Mouse (Mus musculus) testis, adult 2 months (tissue): ENCODE data around the gene Cyp39a1.

ENCODE experiments used
- CTCF ChIP-seq: fragments of 200-500 bp; IDR thresholded peaks from 2 replicates; pipeline ENCODE4 v1.5.1; 2012; ENCODE audit warnings: low read depth, mild to moderate bottlenecking, inconsistent platforms, low read length, moderate library complexity; ENCODE audit not compliant: control insufficient read depth, insufficient read depth, insufficient replicate concordance
- POLR2A ChIP-seq: fragments of 200-500 bp; IDR thresholded peaks from 2 replicates; pipeline ENCODE4 v1.6.1; 2012; ENCODE audit warnings: low read depth, mild to moderate bottlenecking, inconsistent platforms, low read length, moderate library complexity; ENCODE audit not compliant: control insufficient read depth

- TF ChIP-seq POLR2A (no peak), CTCF (no peak)
Measured at GRCm38 (mm10) chr17:43794731-43795280, 127.6 kb downstream of the Cyp39a1 start.
